Mouse (Mus musculus) embryonic facial prominence, embryonic 13.5 days (tissue): ENCODE measurements at regions not wholly inside any gene's neighbourhood (a gene's known extent, or its start where the extent isn't known, plus 50 kb on each side); places are given as distances from the start of the nearest gene placed in this dataset.

Experiments
- ATAC-seq: fragments of 200-750 bp; cut with Nextera tagmentation; 2 replicates; pipeline ENCODE4 v1.8.0; 2017; ENCODE audit warnings: low read depth; ENCODE audit not compliant: insufficient number of reproducible peaks, insufficient read depth, low FRiP score, low TSS enrichment
- H3K27ac ChIP-seq: fragments of 300-500 bp; sonication (generic); 2 replicates; pipeline ENCODE4 v1.5.1; 2015; ENCODE audit warnings: moderate library complexity, mild to moderate bottlenecking, inconsistent platforms
- H3K27me3 ChIP-seq: fragments of 300-500 bp; sonication (generic); 2 replicates; pipeline ENCODE4 v1.6.1; 2015; ENCODE audit warnings: mild to moderate bottlenecking, inconsistent platforms
- H3K36me3 ChIP-seq: fragments of 300-500 bp; sonication (generic); 2 replicates; pipeline ENCODE4 v1.6.1; 2015; ENCODE audit warnings: mild to moderate bottlenecking, inconsistent platforms
- H3K4me1 ChIP-seq: fragments of 300-500 bp; sonication (generic); 2 replicates; pipeline ENCODE4 v1.6.1; 2015; ENCODE audit warnings: inconsistent platforms
- H3K4me2 ChIP-seq: fragments of 300-500 bp; sonication (generic); 2 replicates; pipeline ENCODE4 v1.6.1; 2015; ENCODE audit warnings: moderate library complexity, mild to moderate bottlenecking, inconsistent platforms
- H3K4me3 ChIP-seq: fragments of 300-500 bp; sonication (generic); 2 replicates; pipeline ENCODE4 v1.5.1; 2015; ENCODE audit warnings: mild to moderate bottlenecking, inconsistent platforms
- H3K9ac ChIP-seq: fragments of 300-500 bp; sonication (generic); 2 replicates; pipeline ENCODE4 v1.6.1; 2015; ENCODE audit warnings: mild to moderate bottlenecking, inconsistent platforms
- H3K9me3 ChIP-seq: fragments of 300-500 bp; sonication (generic); 2 replicates; pipeline ENCODE4 v1.6.1; 2016; ENCODE audit warnings: inconsistent platforms
- WGBS: fragments of 180-500 bp; shearing (Covaris S2); methylation state at CpG from one replicate; pipeline ENCODE4 v1.1.7; 2015; ENCODE audit warnings: mixed read lengths; 5-methylcytosine and 5-hydroxymethylcytosine counted together

DNA sequence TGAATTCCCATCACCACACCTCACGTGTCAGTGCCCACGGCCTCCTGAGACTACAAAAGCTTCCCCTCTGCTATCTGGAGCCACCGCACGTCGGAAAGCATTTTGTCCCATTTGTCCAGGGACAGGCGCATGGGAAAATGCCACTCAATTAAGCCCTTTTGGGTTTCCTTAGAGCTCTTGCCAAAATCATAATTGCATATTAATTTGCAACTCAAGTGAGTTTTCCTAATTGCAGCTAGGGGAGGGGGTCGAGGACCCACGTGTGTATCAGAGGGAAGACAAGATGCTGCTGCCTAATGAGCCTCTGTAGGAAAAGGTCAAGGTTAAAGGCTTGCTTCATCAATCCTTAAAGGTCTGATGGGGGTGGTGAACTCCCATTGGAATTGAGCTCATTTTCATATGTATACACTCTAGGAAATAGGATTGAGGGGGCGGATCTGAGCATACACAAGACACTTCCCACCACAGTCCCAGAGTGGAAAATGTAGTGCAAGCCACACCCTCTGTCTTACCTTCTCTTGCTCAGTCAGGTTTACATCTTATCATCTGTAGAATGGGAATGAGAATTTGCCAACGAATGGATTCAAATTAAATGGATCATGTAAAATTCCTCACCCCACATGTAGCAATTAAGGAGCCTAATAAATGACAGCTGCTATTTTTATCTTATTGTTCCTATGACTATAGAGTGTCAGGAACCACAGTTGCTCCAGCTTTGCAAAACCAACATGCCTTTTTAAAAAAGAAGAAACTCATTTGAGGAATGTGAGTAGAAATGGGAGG, 179.6 kb upstream of the Tenm4 start:
- Histone ChIP-seq H3K36me3 (no peaks in the 10 kb centered on the region), H3K9me3 (no peaks in the 10 kb centered on the region), H3K27ac (no peak overlapping the region), H3K9ac (no peak overlapping the region), H3K4me3 (no peak overlapping the region), H3K27me3 (no peaks in the 10 kb centered on the region), H3K4me2 (no peak overlapping the region), H3K4me1 (no peaks in the 10 kb centered on the region)
- ATAC-seq: 0 out of 2 replicates have a peak, but pooled peaks have one; percentile 20
- 70% methylated on average over 10 of the region's 10 CpGs for WGBS

DNA sequence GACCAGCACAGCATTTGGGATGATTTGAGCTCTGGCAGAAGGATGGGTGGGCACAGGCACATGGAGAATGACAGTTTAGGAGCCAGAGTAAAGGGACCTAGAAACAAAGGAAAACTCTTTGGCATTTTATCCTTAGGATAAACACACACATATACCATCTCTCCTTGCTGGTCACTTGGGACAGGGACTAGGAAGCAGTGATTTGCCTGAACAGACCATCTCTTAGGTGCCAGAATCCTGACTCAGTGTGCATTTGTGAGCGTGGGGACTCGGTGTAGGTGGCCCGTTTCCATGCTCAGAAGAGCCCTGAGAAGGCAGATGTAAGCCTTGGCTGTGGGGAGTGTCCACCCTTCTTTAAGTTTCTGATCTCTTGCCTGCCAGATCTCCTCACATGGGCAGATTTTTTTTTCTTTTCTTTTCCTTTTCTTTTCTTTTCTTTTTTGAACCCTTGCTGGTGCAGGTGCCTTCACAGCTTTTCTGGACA, 179.0 kb upstream of the Tenm4 start:
- Histone ChIP-seq H3K4me1 (no peaks in the 10 kb centered on the region), H3K4me3 (no peak overlapping the region), H3K9ac (no peak overlapping the region), H3K36me3 (no peaks in the 10 kb centered on the region), H3K4me2 (no peak overlapping the region), H3K9me3 (no peaks in the 10 kb centered on the region), H3K27ac (no peak overlapping the region), H3K27me3 (no peaks in the 10 kb centered on the region)
- ATAC-seq: no peak
- 92% methylated on average over 3 of the region's 3 CpGs for WGBS

DNA sequence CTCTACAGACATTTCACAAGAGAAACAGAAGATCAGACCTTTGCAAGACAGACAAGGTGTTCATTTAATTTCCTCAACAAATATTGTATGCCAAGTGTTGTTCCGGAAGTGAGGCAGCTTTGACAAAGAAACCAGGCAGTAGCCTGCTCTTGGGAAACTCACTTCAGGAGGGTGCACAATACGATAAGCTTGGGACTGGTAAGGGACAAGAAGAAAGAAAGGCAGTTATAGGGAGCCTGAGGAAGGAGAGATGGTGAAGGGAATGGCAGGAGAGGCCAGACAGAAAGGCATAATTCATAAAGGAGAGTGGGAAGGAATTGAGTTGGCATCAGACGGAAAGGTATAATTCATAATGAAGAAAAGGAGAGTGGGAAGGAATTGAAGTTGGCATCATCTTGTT, 178.5 kb upstream of the Tenm4 start:
- ATAC-seq: no peak
- H3K36me3 ChIP-seq: no peaks in the 10 kb centered on the region
- H3K9ac ChIP-seq: no peak overlapping the region
- H3K9me3 ChIP-seq: no peaks in the 10 kb centered on the region
- H3K27me3 ChIP-seq: no peaks in the 10 kb centered on the region
- H3K4me2 ChIP-seq: no peak overlapping the region
- no peak overlapping the region for H3K4me3 ChIP-seq
- 77% methylated on average over 3 of the region's 3 CpGs for WGBS
- no peaks in the 10 kb centered on the region for H3K4me1 ChIP-seq
- H3K27ac ChIP-seq: no peak overlapping the region

DNA sequence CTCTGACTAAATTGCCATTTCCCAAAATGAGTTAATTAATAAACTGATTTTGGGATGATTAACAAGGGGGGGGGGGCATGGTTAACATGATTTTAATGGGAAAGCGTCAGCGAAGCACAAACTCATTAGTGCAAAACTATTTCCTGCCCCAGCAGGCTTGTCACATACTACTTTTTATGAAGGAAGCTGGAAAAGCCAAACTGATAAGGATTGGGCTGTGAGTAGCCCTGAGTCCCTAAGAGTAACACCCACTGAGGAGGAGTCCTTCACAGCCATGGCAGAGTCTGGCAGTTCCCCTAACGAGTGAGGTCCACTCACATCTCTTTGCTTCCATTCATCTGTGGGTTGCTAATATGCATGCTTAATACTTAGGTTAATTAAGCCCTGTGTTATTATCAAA, 173.9 kb upstream of the Tenm4 start:
- H3K9ac ChIP-seq: no peak overlapping the region
- ATAC-seq: no peak
- H3K4me1 ChIP-seq: no peaks in the 10 kb centered on the region
- no peak overlapping the region for H3K27ac ChIP-seq
- WGBS: 90% methylated on average over 3 of the region's 3 CpGs
- no peak overlapping the region for H3K4me2 ChIP-seq
- H3K36me3 ChIP-seq: no peaks in the 10 kb centered on the region
- no peak overlapping the region for H3K4me3 ChIP-seq
- no peaks in the 10 kb centered on the region for H3K9me3 ChIP-seq
- no peaks in the 10 kb centered on the region for H3K27me3 ChIP-seq

DNA sequence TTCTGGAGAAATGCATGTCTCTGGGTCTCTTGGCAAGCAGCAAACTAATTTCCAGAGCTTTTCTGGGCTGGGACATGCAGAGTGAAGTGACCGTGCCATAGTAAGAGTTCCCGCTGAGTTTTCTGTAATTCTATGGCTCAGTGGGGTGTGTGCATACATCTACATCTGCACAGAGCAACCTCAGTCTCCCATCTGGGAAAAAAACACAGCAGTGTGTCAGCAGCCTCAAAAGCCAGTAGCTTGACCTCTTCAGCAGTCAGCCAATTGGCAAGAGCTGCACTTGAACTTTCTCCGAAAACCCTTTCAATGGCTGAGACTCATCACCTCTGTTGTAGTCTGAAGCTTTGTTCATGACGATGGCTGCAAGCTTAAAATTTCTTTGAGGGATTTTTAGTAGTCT, 171.9 kb upstream of the Tenm4 start:
- no peaks in the 10 kb centered on the region for H3K27me3 ChIP-seq
- 71% methylated on average over 4 of the region's 4 CpGs for WGBS
- H3K9me3 ChIP-seq: no peaks in the 10 kb centered on the region
- no peak overlapping the region for H3K4me2 ChIP-seq
- H3K36me3 ChIP-seq: no peaks in the 10 kb centered on the region
- no peak for ATAC-seq
- no peak overlapping the region for H3K4me3 ChIP-seq
- no peaks in the 10 kb centered on the region for H3K4me1 ChIP-seq
- H3K27ac ChIP-seq: no peak overlapping the region
- no peak overlapping the region for H3K9ac ChIP-seq

DNA sequence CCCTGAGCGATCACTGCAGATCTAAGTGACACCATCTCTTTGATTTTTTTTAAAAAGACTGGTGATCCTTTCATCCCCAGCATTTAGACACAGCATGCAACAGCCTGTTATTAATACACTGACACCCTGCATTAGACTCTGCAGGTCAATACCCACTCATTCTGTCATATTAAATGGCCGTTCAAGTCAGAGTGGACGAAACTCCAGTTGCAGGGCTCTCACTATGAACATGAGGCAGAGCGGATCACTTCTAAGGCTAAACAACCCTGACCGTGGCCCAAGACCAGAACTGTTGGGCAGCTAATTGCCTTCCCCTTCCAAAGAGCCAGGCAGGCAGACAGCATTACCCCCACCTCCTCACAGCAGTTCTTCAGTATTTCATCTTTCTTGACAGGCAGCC, 168.6 kb upstream of the Tenm4 start:
- Histone ChIP-seq H3K4me3 (no peak overlapping the region), H3K4me1 (no peaks in the 10 kb centered on the region), H3K4me2 (no peak overlapping the region), H3K9ac (no peak overlapping the region), H3K27ac (no peak overlapping the region), H3K27me3 (no peaks in the 10 kb centered on the region), H3K36me3 (no peaks in the 10 kb centered on the region), H3K9me3 (no peaks in the 10 kb centered on the region)
- ATAC-seq: no peak
- WGBS: 75% methylated on average over 5 of the region's 5 CpGs

DNA sequence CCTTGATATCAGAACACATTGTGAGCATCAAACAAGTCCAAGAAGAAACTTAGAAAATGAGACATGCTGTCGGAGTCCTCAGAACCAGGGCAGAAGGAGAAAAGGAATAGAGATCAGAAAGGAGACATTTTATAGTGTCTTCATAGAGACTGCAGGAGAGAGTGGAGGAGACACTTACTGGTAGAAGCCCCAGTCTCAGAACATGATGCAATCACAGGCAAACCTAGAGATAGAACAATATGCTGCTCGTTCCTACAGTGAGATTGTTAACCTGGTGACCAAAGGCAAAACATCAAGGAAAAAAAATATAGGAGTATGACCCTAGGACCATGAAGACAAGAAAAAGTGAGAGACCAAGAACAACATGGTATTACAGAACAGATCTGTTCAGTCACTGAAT, 164.7 kb upstream of the Tenm4 start:
- H3K27ac ChIP-seq: no peak overlapping the region

DNA sequence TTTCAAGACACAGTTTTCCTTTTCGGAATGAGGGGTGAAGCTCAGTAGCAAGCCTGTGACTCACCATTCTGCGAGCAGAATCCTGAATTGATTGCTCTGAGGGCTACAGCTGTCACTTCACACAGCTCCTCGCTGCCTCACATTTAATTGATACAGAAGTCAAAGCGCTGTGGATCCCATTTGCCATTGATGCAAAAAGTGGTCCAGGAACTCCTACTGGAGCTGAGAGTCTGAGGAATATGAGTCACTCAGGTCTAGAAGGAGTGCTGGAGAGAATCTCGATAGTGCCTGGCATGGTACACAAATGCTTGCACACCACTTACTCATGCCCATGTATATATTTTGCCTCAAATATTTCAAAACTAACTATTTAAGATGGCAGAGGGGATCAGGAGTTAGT, 158.0 kb upstream of the Tenm4 start:
- Histone ChIP-seq H3K27me3 (no peaks in the 10 kb centered on the region), H3K36me3 (no peaks in the 10 kb centered on the region), H3K27ac (no peak overlapping the region), H3K9ac (no peak overlapping the region), H3K4me2 (no peak overlapping the region), H3K4me3 (no peak overlapping the region), H3K9me3 (no peaks in the 10 kb centered on the region), H3K4me1 (no peaks in the 10 kb centered on the region)
- ATAC-seq: no peak
- 78% methylated on average over 5 of the region's 5 CpGs for WGBS

More for the DNA sequence above, 164.7 kb upstream of the Tenm4 start:
- H3K27me3 ChIP-seq: no peaks in the 10 kb centered on the region
- 87% methylated on average over 2 of the region's 2 CpGs for WGBS
- H3K9me3 ChIP-seq: no peaks in the 10 kb centered on the region
- no peak overlapping the region for H3K4me3 ChIP-seq
- ATAC-seq: no peak
- no peaks in the 10 kb centered on the region for H3K36me3 ChIP-seq
- no peaks in the 10 kb centered on the region for H3K4me1 ChIP-seq
- no peak overlapping the region for H3K9ac ChIP-seq
- no peak overlapping the region for H3K4me2 ChIP-seq

DNA sequence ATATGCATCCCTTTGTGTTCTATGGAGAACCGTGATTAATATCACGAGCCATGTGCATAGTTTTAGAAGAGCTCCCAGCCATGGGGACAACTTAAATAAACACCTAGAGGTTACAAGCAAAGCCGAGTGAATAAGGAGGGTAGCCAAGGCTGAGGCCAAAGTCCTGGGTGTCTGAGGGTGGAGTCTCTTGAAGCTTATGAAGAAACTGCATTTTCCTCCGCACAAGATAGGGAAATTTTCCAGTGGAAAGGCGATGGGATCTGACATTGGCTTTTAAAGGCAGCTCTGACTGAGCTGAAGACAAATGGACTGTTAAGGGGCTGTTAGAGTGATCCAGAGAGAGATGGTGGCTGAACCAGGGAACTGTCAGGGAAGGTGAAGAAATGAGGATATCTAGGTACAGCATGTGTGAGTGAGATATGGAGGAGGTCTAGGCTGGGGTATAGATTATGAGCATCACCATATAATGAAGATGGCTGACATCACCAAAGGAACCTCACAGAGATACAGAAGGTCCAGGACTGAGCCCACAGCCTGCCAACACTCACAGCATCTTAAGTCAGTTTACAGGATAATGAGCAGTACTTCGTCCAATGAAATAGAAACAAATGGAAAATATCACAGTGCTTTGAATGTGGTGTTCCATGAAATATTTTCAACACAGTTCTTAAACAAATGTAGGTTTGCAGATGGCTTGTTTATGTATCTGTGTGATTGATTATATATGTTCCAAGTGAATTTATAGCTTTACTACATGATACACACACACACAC, 153.7 kb upstream of the Tenm4 start:
- Histone ChIP-seq H3K4me3 (no peak overlapping the region), H3K4me1 (no peaks in the 10 kb centered on the region), H3K36me3 (no peaks in the 10 kb centered on the region), H3K9me3 (no peaks in the 10 kb centered on the region), H3K9ac (no peak overlapping the region), H3K27ac (no peak overlapping the region), H3K4me2 (no peak overlapping the region), H3K27me3 (no peaks in the 10 kb centered on the region)
- no peak for ATAC-seq
- 85% methylated on average over 6 of the region's 6 CpGs for WGBS

DNA sequence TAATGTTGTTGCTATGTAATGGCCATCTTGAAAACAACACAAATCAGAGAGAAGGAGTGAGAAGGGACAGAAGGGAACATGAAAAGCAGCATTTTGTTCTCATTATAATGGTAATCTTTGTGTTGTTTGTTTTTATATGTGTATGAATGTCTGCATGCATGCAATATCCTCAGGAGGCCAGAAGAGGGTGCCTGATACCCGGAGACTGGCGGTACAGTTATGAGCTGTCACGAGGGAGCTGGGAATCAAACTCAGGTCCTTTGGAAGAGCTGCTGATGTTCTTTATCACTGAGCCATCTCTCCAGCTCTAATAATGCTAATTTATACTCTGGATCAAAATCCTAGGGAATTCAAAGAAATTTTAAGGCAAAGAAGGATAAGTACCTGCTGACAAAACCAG, 147.0 kb upstream of the Tenm4 start:
- Histone ChIP-seq H3K9ac (no peak overlapping the region), H3K9me3 (no peaks in the 10 kb centered on the region), H3K4me3 (no peak overlapping the region), H3K4me1 (no peaks in the 10 kb centered on the region), H3K27ac (no peak overlapping the region), H3K36me3 (no peaks in the 10 kb centered on the region), H3K4me2 (no peak overlapping the region), H3K27me3 (no peaks in the 10 kb centered on the region)
- 94% methylated on average over 3 of the region's 3 CpGs for WGBS
- ATAC-seq: no peak

DNA sequence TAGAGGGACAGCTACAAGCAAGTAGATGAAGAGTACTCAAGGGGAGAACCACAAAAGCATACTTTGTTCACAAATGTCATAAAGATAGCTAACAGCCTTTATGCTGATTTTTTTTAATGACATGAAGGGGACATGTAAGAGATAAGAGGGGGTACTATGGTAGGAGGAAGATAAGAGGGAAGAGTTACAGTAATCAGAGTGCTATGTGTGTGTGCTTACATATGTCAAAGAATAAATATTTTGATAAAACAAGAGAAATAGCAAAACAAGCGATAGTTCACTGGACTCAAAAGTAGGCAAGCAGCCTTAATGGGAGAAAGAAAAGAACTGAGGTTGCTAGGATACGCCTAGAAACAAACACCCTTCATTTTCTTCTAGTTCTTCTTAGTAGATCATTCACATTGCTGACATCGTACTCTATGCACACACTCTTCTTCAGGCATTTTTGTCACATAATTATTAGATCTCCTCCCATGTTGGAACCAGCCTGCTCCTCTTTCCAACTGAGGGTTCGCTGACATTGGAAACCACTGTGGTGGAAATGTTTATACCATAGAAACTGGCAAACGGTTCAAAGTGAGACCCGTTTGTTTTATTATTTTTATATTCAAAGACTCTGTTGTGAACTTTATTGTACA, 144.1 kb upstream of the Tenm4 start:
- no peaks in the 10 kb centered on the region for H3K9me3 ChIP-seq
- no peak overlapping the region for H3K4me2 ChIP-seq
- H3K4me1 ChIP-seq: no peaks in the 10 kb centered on the region
- no peaks in the 10 kb centered on the region for H3K36me3 ChIP-seq
- no peaks in the 10 kb centered on the region for H3K27me3 ChIP-seq
- WGBS: 83% methylated on average over 6 of the region's 6 CpGs
- H3K27ac ChIP-seq: no peak overlapping the region
- no peak overlapping the region for H3K4me3 ChIP-seq
- ATAC-seq: no peak
- no peak overlapping the region for H3K9ac ChIP-seq

DNA sequence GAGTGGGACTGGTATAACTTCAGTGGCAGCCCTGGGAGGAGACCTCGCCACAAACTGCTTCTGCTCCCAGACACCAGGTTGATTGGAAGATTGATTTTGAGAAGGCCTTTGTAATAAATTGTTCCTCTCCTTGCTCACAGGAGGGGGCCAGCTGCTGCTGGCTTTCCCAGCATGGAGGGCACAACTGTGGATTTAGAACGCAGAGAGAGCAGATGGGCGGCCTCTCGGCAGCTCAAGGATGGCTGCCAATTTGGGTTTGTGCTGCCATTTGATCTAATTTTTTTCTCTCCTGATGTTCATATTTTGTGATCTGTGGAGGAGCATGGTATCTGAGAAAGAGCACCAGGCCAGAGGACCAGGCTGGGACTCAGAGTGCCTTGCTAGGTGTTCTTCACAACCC, 137.4 kb upstream of the Tenm4 start:
- Histone ChIP-seq H3K36me3 (no peaks in the 10 kb centered on the region), H3K27ac (no peak overlapping the region), H3K4me1 (no peaks in the 10 kb centered on the region), H3K9me3 (no peaks in the 10 kb centered on the region), H3K27me3 (no peaks in the 10 kb centered on the region), H3K9ac (no peak overlapping the region), H3K4me3 (no peak overlapping the region), H3K4me2 (no peak overlapping the region)
- ATAC-seq: no peak
- 84% methylated on average over 4 of the region's 4 CpGs for WGBS
